Mouse (Mus musculus) G1E (cell line): Measurements from ENCODE around the gene F830045P16Rik. TPM values are rescaled to one million over a fixed set of nuclear protein-coding genes. Genes with fewer than 3 reads are reported as not detected.

Source experiments
- ATAC-seq: 2 replicates; pipeline ENCODE4 v1.8.0; 2016; ENCODE audit warnings: mild to moderate bottlenecking; ENCODE audit not compliant: insufficient number of reproducible peaks, poor library complexity, low FRiP score, severe bottlenecking; ENCODE audit errors: extremely low read depth
- DNase-seq: peaks from one replicate; pipeline ENCODE4 v3.0.0; 2012; ENCODE audit warnings: low spot score
- H3K27me3 ChIP-seq: 2 replicates; pipeline ENCODE4 v1.6.1; 2012; ENCODE audit warnings: mild to moderate bottlenecking, low read length, inconsistent platforms; ENCODE audit not compliant: insufficient read depth
- H3K36me3 ChIP-seq: replicated peaks from 2 replicates; pipeline ENCODE3; 2012; ENCODE audit warnings: mild to moderate bottlenecking, inconsistent platforms
- H3K4me1 ChIP-seq: 2 replicates; pipeline ENCODE4 v1.6.1; 2012; ENCODE audit warnings: low read depth, low read length, inconsistent platforms, mixed read lengths; ENCODE audit not compliant: insufficient read depth
- H3K4me3 ChIP-seq: 2 replicates; pipeline ENCODE4 v1.5.1; 2012; ENCODE audit warnings: low read depth, mild to moderate bottlenecking, inconsistent platforms, low read length, moderate library complexity, mixed read lengths
- H3K9me3 ChIP-seq: replicated peaks from 2 replicates; pipeline ENCODE4 v1.6.1; 2012; ENCODE audit warnings: inconsistent platforms
- CTCF ChIP-seq: IDR thresholded peaks from 2 replicates; pipeline ENCODE4 v1.5.1; 2012; ENCODE audit warnings: low read depth, low read length, inconsistent platforms, mixed read lengths
- GATA1 ChIP-seq: IDR thresholded peaks from 2 replicates; pipeline ENCODE4 v1.6.1; 2012; ENCODE audit warnings: borderline replicate concordance, low read length, inconsistent platforms, mixed read lengths
- GATA2 ChIP-seq: IDR thresholded peaks from 2 replicates; pipeline ENCODE4 v1.6.1; 2012; ENCODE audit warnings: low read depth, low read length, inconsistent platforms, borderline replicate concordance
- POLR2AphosphoS5 ChIP-seq: IDR thresholded peaks from 2 replicates; pipeline ENCODE4 v1.6.1; 2012; ENCODE audit warnings: low read depth, low read length, inconsistent platforms; ENCODE audit not compliant: insufficient replicate concordance
- TAL1 ChIP-seq: conservative IDR thresholded peaks from 2 replicates; pipeline ENCODE4 v1.6.1; 2012; ENCODE audit warnings: low read depth, low read length, inconsistent platforms, mixed read lengths
- polyA plus RNA-seq: library from polyadenylated mRNA; stranded (reverse); fragments of >175 nt; gene quantifications from 2 replicates; pipeline ENCODE4 v1.2.3, GENCODE M21; 2012
- total RNA-seq, 2 experiments: library from RNA; stranded (forward) in 1 of 2; stranded (reverse) in 1 of 2; fragments of 200-1000 nt in 1 of 2; fragments of >200 nt in 1 of 2; fragmentation: Nextera tagmentation in 1 of 2; gene quantifications; 2 replicates each; pipeline ENCODE4 v1.2.3; 2014 to 2017

F830045P16Rik gene
- total and polyA plus RNA-seq, 3 experiments = not detected

- Histone ChIP-seq H3K4me3 (no peak overlapping the region), H3K36me3 (no peaks in the 10 kb centered on the region), H3K27me3 (peaks cover 5% of the 10 kb centered on the region; the same call in 1 of the 2 replicates), H3K4me1 (no peaks in the 10 kb centered on the region), H3K9me3 (no peaks in the 10 kb centered on the region)
- ATAC-seq = no peak
- TF ChIP-seq CTCF = no peak
- no peak for DNase-seq
Observed at GRCm38 (mm10) chr2:129576611-129577447, 40.4 kb upstream of the F830045P16Rik start.

- H3K4me1 ChIP-seq = no peaks in the 10 kb centered on the region
- ATAC-seq (no peak), DNase-seq (no peak)
- no peak for TF ChIP-seq GATA2
- no peak for TF ChIP-seq GATA1
- TF ChIP-seq CTCF = no peak
- no peak for TF ChIP-seq POLR2AphosphoS5
- TF ChIP-seq TAL1 = no peak
- H3K27me3 ChIP-seq = peaks cover 5% of the 10 kb centered on the region
- H3K9me3 ChIP-seq = no peaks in the 10 kb centered on the region
- no peaks in the 10 kb centered on the region for H3K36me3 ChIP-seq
- no peak overlapping the region for H3K4me3 ChIP-seq
Observed at GRCm38 (mm10) chr2:129575113-129575512, 38.7 kb upstream of the F830045P16Rik start.

- Histone ChIP-seq H3K4me1 (no peaks in the 10 kb centered on the region), H3K27me3 (peaks cover 5% of the 10 kb centered on the region), H3K9me3 (no peaks in the 10 kb centered on the region), H3K36me3 (no peaks in the 10 kb centered on the region), H3K4me3 (no peak overlapping the region)
- no peak for ATAC-seq
- TF ChIP-seq POLR2AphosphoS5 (no peak), GATA1 (no peak), CTCF (no peak), TAL1 (no peak), GATA2 (no peak)
- DNase-seq = no peak
Observed at GRCm38 (mm10) chr2:129574395-129575046, 38.1 kb upstream of the F830045P16Rik start.

DNA sequence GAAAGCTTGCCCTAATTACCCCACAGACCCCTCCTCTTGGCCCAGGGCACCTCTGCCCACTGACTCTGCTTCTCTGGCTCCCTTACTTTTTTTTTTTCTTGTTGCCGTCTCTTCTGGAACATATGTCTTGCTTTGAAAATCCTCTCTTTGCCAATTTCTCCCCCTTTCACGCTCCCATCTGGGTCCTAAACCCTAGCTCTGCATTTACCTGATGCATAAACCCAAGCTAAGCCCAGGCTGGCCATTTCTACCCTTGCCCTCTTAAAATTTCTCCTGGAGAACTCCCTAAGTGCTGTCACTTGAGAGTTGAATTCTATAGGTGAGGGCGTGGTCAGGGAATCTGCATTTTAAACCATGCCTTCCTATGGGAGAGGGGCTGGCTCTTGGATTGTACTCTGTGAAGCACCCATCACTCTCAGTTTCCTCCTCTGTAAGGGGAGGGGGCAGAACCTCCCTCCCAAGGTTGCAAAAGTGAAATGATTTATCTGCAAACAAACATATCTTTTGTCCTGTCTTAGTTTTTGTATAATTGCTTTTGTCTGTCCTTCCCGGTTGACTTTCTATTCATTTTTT, 37.4 kb upstream of the F830045P16Rik start:
- no peak overlapping the region for H3K4me3 ChIP-seq
- TF ChIP-seq GATA1 (no peak), GATA2 (no peak), TAL1 (no peak), CTCF (no peak), POLR2AphosphoS5 (no peak)

GRCm38 (mm10) chr2:129569556-129569955, 33.2 kb upstream of the F830045P16Rik start:
- H3K27me3 ChIP-seq = peaks cover 2% of the 10 kb centered on the region
- H3K4me3 ChIP-seq = no peak overlapping the region
- no peaks in the 10 kb centered on the region for H3K4me1 ChIP-seq
- H3K36me3 ChIP-seq = no peaks in the 10 kb centered on the region
- ATAC-seq (no peak), DNase-seq (no peak)
- H3K9me3 ChIP-seq = no peaks in the 10 kb centered on the region
- TF ChIP-seq GATA2 (no peak), CTCF (no peak), POLR2AphosphoS5 (no peak), GATA1 (no peak), TAL1 (no peak)

More for the DNA sequence above, 37.4 kb upstream of the F830045P16Rik start:
- Histone ChIP-seq H3K9me3 (no peaks in the 10 kb centered on the region), H3K36me3 (no peaks in the 10 kb centered on the region), H3K27me3 (no peaks in the 10 kb centered on the region; the same call in none of the 2 replicates), H3K4me1 (no peaks in the 10 kb centered on the region)
- no peak for DNase-seq
- no peak for ATAC-seq

DNA sequence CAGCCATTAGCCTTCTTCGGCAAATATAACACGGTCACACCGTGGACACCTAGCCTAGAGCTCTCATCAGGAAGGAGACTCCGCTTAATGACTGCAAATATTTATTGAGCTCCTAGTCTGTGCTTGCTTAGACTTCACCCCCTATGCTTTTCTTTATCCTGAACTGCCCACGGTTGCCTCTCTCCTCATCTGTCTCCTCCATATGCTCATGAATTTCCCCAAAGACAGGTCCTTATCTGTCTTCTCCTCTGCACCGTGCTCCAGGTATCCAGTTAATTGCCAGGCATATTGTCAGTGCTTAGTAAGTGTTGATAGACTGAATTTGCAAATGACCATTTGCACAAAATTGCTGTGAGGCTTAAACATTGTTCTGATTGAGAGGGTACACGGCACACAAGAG, 32.7 kb upstream of the F830045P16Rik start:
- Histone ChIP-seq H3K36me3 (no peaks in the 10 kb centered on the region), H3K9me3 (no peaks in the 10 kb centered on the region), H3K4me1 (no peaks in the 10 kb centered on the region), H3K4me3 (no peak overlapping the region), H3K27me3 (peaks cover 2% of the 10 kb centered on the region)
- ATAC-seq (no peak), DNase-seq (no peak)
- TF ChIP-seq GATA2 (no peak), GATA1 (no peak), CTCF (no peak), TAL1 (no peak), POLR2AphosphoS5 (no peak)
